In the genomic region with DNA sequence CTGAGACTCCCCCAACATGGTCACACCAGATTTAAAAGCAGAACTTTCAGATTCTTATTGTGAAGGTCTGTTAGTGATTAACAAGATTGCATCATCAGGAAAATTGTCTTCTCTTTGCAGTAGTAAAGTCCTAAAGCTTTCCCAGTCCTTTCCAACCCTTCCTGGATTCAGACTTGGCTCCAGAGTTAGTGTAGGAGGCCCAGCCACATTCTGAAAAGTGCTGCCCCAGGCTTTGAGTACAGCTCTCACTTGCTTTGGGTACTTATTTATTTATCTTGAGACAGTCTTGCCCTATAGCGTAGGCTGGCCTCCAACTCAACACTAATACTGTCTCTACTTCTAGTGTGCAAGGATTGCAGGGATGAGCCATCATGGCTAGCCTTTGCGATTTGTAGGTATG, we compare ENCODE assay signal across 8 mouse cellular contexts. TPM values are rescaled to one million over a fixed set of nuclear protein-coding genes. Genes with fewer than 3 reads are reported as not detected.
DNase-seq lines count a peak whose midpoint lies in the region; ATAC-seq and TF ChIP-seq lines count a peak whose summit lies in the region.

No protein-coding gene starts in this region.

- TF ChIP-seq POLR2A in thymus, adult 2 months (IDR thresholded peaks at IDR 0.05; ENCODE audit: control insufficient read depth, extremely low read depth, insufficient read depth, low read length, poor library complexity) = no peak

- H3K36me3 ChIP-seq in forebrain, embryonic 12.5 days (replicated peaks) = peaks cover 25% of the 10 kb centered on the region
- H3K36me3 ChIP-seq in kidney, embryonic 16.5 days (ENCODE audit: insufficient read depth, low read length) = peaks cover 8% of the 10 kb centered on the region
- H3K36me3 ChIP-seq in neural tube, embryonic 13.5 days = peaks cover 9% of the 10 kb centered on the region; the same call in 1 of the 2 replicates
- no peaks in the 10 kb centered on the region for H3K36me3 ChIP-seq in thymus, adult 2 months (ENCODE audit: control insufficient read depth, insufficient read depth, low read length)

- peak overlapping the region; percentile 77 for H3K4me3 ChIP-seq in layer of hippocampus, adult 2 months
- H3K4me3 ChIP-seq in forebrain, embryonic 12.5 days (replicated peaks) = peak overlapping the region; percentile 43
- peak overlapping the region; percentile 46 for H3K4me3 ChIP-seq in kidney, embryonic 16.5 days (ENCODE audit: low read length)
- H3K4me3 ChIP-seq in neural tube, embryonic 13.5 days = peak overlapping the region; percentile 92
- no peak overlapping the region for H3K4me3 ChIP-seq in thymus, adult 2 months (ENCODE audit: control insufficient read depth, insufficient read depth, low read length)

- 74% methylated on average over 2 of the region's 2 CpGs for WGBS in forebrain, embryonic 12.5 days
- WGBS in kidney, embryonic 16.5 days = 33% methylated on average over 2 of the region's 2 CpGs
- WGBS in neural tube, embryonic 13.5 days = 84% methylated on average over 2 of the region's 2 CpGs
- WGBS in thymus, adult 2 months = 91% methylated on average over 2 of the region's 2 CpGs

- H3K9me3 ChIP-seq in forebrain, embryonic 12.5 days = no peaks in the 10 kb centered on the region
- H3K9me3 ChIP-seq in kidney, embryonic 16.5 days (ENCODE audit: low read length) = no peaks in the 10 kb centered on the region
- H3K9me3 ChIP-seq in neural tube, embryonic 13.5 days = no peaks in the 10 kb centered on the region

- no peaks in the 10 kb centered on the region for H3K27me3 ChIP-seq in forebrain, embryonic 12.5 days
- no peaks in the 10 kb centered on the region for H3K27me3 ChIP-seq in kidney, embryonic 16.5 days (ENCODE audit: insufficient read depth, low read length)
- H3K27me3 ChIP-seq in neural tube, embryonic 13.5 days = no peaks in the 10 kb centered on the region
- H3K27me3 ChIP-seq in thymus, adult 2 months (ENCODE audit: control insufficient read depth, insufficient read depth, low read length) = no peaks in the 10 kb centered on the region

- peak overlapping the region; percentile 50; the same call in 1 of the 2 replicates for H3K27ac ChIP-seq in layer of hippocampus, adult 2 months
- no peak overlapping the region for H3K27ac ChIP-seq in forebrain, embryonic 12.5 days
- H3K27ac ChIP-seq in kidney, embryonic 16.5 days (ENCODE audit: low read length) = no peak overlapping the region
- H3K27ac ChIP-seq in neural tube, embryonic 13.5 days (replicated peaks) = no peak overlapping the region
- H3K27ac ChIP-seq in thymus, adult 2 months (ENCODE audit: control insufficient read depth, insufficient read depth, low read length) = no peak overlapping the region

- H3K9ac ChIP-seq in forebrain, embryonic 12.5 days = peak overlapping the region; percentile 57
- H3K9ac ChIP-seq in kidney, embryonic 16.5 days (replicated peaks; ENCODE audit: low read length) = peak overlapping the region; percentile 55
- H3K9ac ChIP-seq in neural tube, embryonic 13.5 days = peak overlapping the region; percentile 60; the same call in 1 of the 2 replicates

- DNase-seq in layer of hippocampus, adult 2 months (ENCODE audit: low spot score in 2 of 2) = no peak
- no peak for DNase-seq in layer of hippocampus, postnatal 36 days
- DNase-seq in layer of hippocampus, postnatal 14 days (ENCODE audit: low spot score in 2 of 2) = no peak
- DNase-seq in thymus, adult 2 months = no peak
- DNase-seq in natural killer cell, adult 2 months (ENCODE audit: low spot score in 2 of 2) = no peak

- peak overlapping the region; percentile 92 for H3K4me2 ChIP-seq in forebrain, embryonic 12.5 days
- peak overlapping the region; percentile 76 for H3K4me2 ChIP-seq in kidney, embryonic 16.5 days (replicated peaks; ENCODE audit: low read depth, low read length)
- peak overlapping the region; percentile 100 for H3K4me2 ChIP-seq in neural tube, embryonic 13.5 days

- TF ChIP-seq CTCF in layer of hippocampus, adult 2 months (conservative IDR thresholded peaks at IDR 0.05) = no peak
- no peak for TF ChIP-seq CTCF in thymus, adult 2 months (IDR thresholded peaks at IDR 0.05; ENCODE audit: borderline replicate concordance, control insufficient read depth, extremely low read depth, insufficient read depth, low read length, poor library complexity)

- ATAC-seq in forebrain, embryonic 12.5 days (ENCODE audit: low FRiP score) = no peak
- no peak for ATAC-seq in kidney, embryonic 16.5 days (ENCODE audit: low FRiP score, low TSS enrichment)
- ATAC-seq in neural tube, embryonic 13.5 days (ENCODE audit: low read depth) = no peak

- H3K4me1 ChIP-seq in forebrain, embryonic 12.5 days = peaks cover 58% of the 10 kb centered on the region
- H3K4me1 ChIP-seq in kidney, embryonic 16.5 days (ENCODE audit: insufficient read depth, low read length) = peaks cover 59% of the 10 kb centered on the region
- H3K4me1 ChIP-seq in neural tube, embryonic 13.5 days (replicated peaks) = peaks cover 77% of the 10 kb centered on the region
- peaks cover 16% of the 10 kb centered on the region for H3K4me1 ChIP-seq in thymus, adult 2 months (replicated peaks; ENCODE audit: control insufficient read depth, insufficient read depth, low read length)

RNA-seq across cellular contexts. Expression of a gene that starts 4.6 kb away (rescaled TPM):
- 10 to 100 TPM; 52.0 to 56.6 TPM for total RNA-seq in layer of hippocampus, adult 2 months (2021)
- 10 to 100 TPM; 54.0 to 58.5 TPM for total RNA-seq in layer of hippocampus, postnatal 36 days (2021)
- polyA plus RNA-seq in forebrain, embryonic 12.5 days (2016; fragmentation: Nextera tagmentation; extraction: Ambion mirVana) = 28.3 and 34.6 TPM in 2 replicates
- 34.5 and 34.8 TPM in 2 replicates for polyA plus RNA-seq in kidney, embryonic 16.5 days (2015; fragmentation: Nextera tagmentation; extraction: Ambion mirVana)
- 22.3 and 24.2 TPM in 2 replicates for polyA plus RNA-seq in neural tube, embryonic 13.5 days (2015; fragmentation: Nextera tagmentation; extraction: Ambion mirVana)
- 10 to 100 TPM; 44.7 to 46.2 TPM for total RNA-seq in layer of hippocampus, postnatal 14 days (2021)
- polyA plus RNA-seq in thymus, adult 2 months (2012; rRNA removed) = 29.0 and 37.4 TPM in 2 replicates
